In the genomic region with DNA sequence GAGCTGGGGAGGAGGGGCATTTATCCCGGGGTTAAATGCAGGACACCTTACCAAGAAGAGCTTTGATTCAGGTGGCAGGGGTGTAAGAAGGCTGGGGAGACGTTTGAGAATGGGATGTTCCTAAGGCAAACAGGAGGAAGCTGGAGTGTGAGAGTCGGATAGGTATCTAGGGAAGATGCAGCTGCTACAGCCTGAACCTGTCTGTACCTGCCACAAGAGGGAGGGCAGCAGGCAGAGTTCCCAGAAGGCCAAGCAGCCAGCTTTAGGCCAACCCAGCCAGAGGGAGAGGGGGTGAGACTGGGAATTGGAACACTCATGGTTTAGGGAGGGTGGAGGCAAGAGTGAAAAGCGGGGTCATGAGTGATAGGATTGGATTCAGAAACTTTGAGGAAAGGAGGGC, we compare ENCODE assay signal across 9 mouse cellular contexts. TPM values are rescaled to one million over a fixed set of nuclear protein-coding genes. Genes with fewer than 3 reads are reported as not detected.
DNase-seq lines count a peak whose midpoint lies in the region; ATAC-seq and TF ChIP-seq lines count a peak whose summit lies in the region.
"Had no signal": no experiment of that assay in that cellular context is flagged by ENCODE, and none has a peak within 500 bp of the region (broad histone marks: within the 10 kb centered on the region; RNA-seq: fewer than 3 reads in every experiment).

No protein-coding gene starts in this region.

- TF ChIP-seq CTCF in CH12.LX (conservative IDR thresholded peaks at IDR 0.05 in 1 of 2, IDR thresholded peaks at IDR 0.05 in 1 of 2; ENCODE audit: low read depth in 2 of 2, low read length in 2 of 2) = peak in 1 of 2 experiments; percentile 40; a peak in 2 of 4 replicates
- no peak for TF ChIP-seq CTCF in forebrain, postnatal 0 days (IDR thresholded peaks at IDR 0.05; ENCODE audit: low read depth)

- TF ChIP-seq POLR2A in CH12.LX (IDR thresholded peaks at IDR 0.05; ENCODE audit: low read depth, low read length) = no peak

- peaks cover 0 to 3% of the 10 kb centered on the region in 2 experiments for H3K36me3 ChIP-seq in CH12.LX (replicated peaks in 1 of 2; ENCODE audit: control insufficient read depth in 1 of 2, insufficient read depth in 1 of 2, low read length in 1 of 2)
- H3K36me3 ChIP-seq in forebrain, postnatal 0 days (ENCODE audit: insufficient read depth) = no peaks in the 10 kb centered on the region
- no peaks in the 10 kb centered on the region; the same call in 1 of the 2 replicates for H3K36me3 ChIP-seq in midbrain, embryonic 11.5 days (ENCODE audit: control insufficient read depth, insufficient read depth, low read length)
- peaks cover 23% of the 10 kb centered on the region for H3K36me3 ChIP-seq in kidney, embryonic 15.5 days

- peaks cover 11 to 47% of the 10 kb centered on the region in 2 experiments; a peak in 3 of 4 replicates for H3K4me1 ChIP-seq in CH12.LX (ENCODE audit: control insufficient read depth in 1 of 2, insufficient read depth in 2 of 2)
- H3K4me1 ChIP-seq in forebrain, postnatal 0 days (ENCODE audit: insufficient read depth) = no peaks in the 10 kb centered on the region
- H3K4me1 ChIP-seq in midbrain, embryonic 11.5 days (ENCODE audit: control insufficient read depth, insufficient read depth, low read length) = peaks cover 9% of the 10 kb centered on the region
- H3K4me1 ChIP-seq in kidney, embryonic 15.5 days = peaks cover 39% of the 10 kb centered on the region

- H3K27me3 ChIP-seq in CH12.LX (replicated peaks) = peaks cover 8% of the 10 kb centered on the region
- H3K27me3 ChIP-seq in forebrain, postnatal 0 days (ENCODE audit: insufficient read depth, low read length) = no peaks in the 10 kb centered on the region; the same call in 1 of the 2 replicates
- H3K27me3 ChIP-seq in midbrain, embryonic 11.5 days (ENCODE audit: control insufficient read depth, insufficient read depth, low read length) = peaks cover 17% of the 10 kb centered on the region; the same call in 1 of the 2 replicates
- peaks cover 55% of the 10 kb centered on the region for H3K27me3 ChIP-seq in kidney, embryonic 15.5 days

- dilution Hi-C loops in CH12.LX (cut with MboI; ENCODE audit: extremely low pct_ligation_motif_present, extremely low pct_unique_long_range_greater_than_20kb, low sequenced_read_pairs) = no loop called here

- H3K79me2 ChIP-seq in CH12.LX (replicated peaks; ENCODE audit: control insufficient read depth, extremely low read depth, insufficient read depth, poor library complexity, severe bottlenecking) = no peaks in the 10 kb centered on the region

- in situ Hi-C loops in CH12.LX (cut with MboI; ENCODE audit: low pct_ligation_motif_present, low pct_unique_long_range_greater_than_20kb, low sequenced_read_pairs) = no loop called here

- 0 out of 2 replicates have a peak overlapping the region, but pooled peaks have one; percentile 84 for H3K4me2 ChIP-seq in CH12.LX (ENCODE audit: insufficient read depth, low read depth, poor library complexity, severe bottlenecking)
- H3K4me2 ChIP-seq in forebrain, postnatal 0 days (ENCODE audit: low read depth) = peak overlapping the region; percentile 83
- peak overlapping the region; percentile 74; the same call in 1 of the 2 replicates for H3K4me2 ChIP-seq in midbrain, embryonic 11.5 days
- H3K4me2 ChIP-seq in kidney, embryonic 15.5 days = no peak overlapping the region

- TF ChIP-seq EP300 in CH12.LX (IDR thresholded peaks at IDR 0.05; ENCODE audit: low read length) = no peak

- WGBS in forebrain, postnatal 0 days = 32% methylated on average over 4 of the region's 4 CpGs
- 22% methylated on average over 4 of the region's 4 CpGs for WGBS in midbrain, embryonic 11.5 days
- 30% methylated on average over 4 of the region's 4 CpGs for WGBS in kidney, embryonic 15.5 days

- no peak overlapping the region for H3K4me3 ChIP-seq in CH12.LX (replicated peaks in 1 of 3; ENCODE audit: low read depth in 2 of 3, low read length in 2 of 3, poor library complexity in 1 of 3)
- H3K4me3 ChIP-seq in forebrain, postnatal 0 days (ENCODE audit: low read depth, low read length) = peak overlapping the region; percentile 72; the same call in 1 of the 2 replicates
- peak overlapping the region; percentile 53; the same call in 1 of the 2 replicates for H3K4me3 ChIP-seq in midbrain, embryonic 11.5 days (ENCODE audit: low read depth, low read length)
- no peak overlapping the region for H3K4me3 ChIP-seq in kidney, embryonic 15.5 days (replicated peaks)

- peak; percentile 11; the same call in 1 of the 2 replicates for ATAC-seq in frontal cortex, adult (ENCODE audit: low TSS enrichment)
- peak; percentile 23; the same call in 1 of the 2 replicates for ATAC-seq in forebrain, postnatal 0 days
- ATAC-seq in midbrain, embryonic 11.5 days (ENCODE audit: low FRiP score) = no peak
- ATAC-seq in kidney, embryonic 15.5 days (replicated peaks; ENCODE audit: low FRiP score) = no peak
- ATAC-seq in erythroblast, adult 5-6 weeks (replicated peaks; ENCODE audit: low FRiP score, poor library complexity, severe bottlenecking) = no peak

- no peak for DNase-seq in frontal cortex, postnatal 14 days (ENCODE audit: low spot score in 2 of 2)
- no peak for DNase-seq in CH12.LX (ENCODE audit: extremely low read depth)
- peak; percentile 29 for DNase-seq in forebrain, postnatal 0 days
- no peak for DNase-seq in midbrain, embryonic 11.5 days (ENCODE audit: low spot score, missing footprints)
- DNase-seq in adrenal gland, postnatal 36 days = no peak

- no peak overlapping the region for H3K27ac ChIP-seq in CH12.LX (ENCODE audit: insufficient read depth, low read depth)
- 0 out of 2 replicates have a peak overlapping the region, but pooled peaks have one; percentile 3 for H3K27ac ChIP-seq in forebrain, postnatal 0 days (ENCODE audit: low read depth, low read length)
- no peak overlapping the region for H3K27ac ChIP-seq in midbrain, embryonic 11.5 days (ENCODE audit: low read depth, low read length)
- H3K27ac ChIP-seq in kidney, embryonic 15.5 days = no peak overlapping the region

- TF ChIP-seq RAD21 in CH12.LX (IDR thresholded peaks at IDR 0.05; ENCODE audit: low read depth, low read length) = no peak

- H3K9me3 ChIP-seq in CH12.LX (replicated peaks; ENCODE audit: low read length) = no peaks in the 10 kb centered on the region
- H3K9me3 ChIP-seq in forebrain, postnatal 0 days (ENCODE audit: low read length) = no peaks in the 10 kb centered on the region
- no peaks in the 10 kb centered on the region for H3K9me3 ChIP-seq in midbrain, embryonic 11.5 days (ENCODE audit: control insufficient read depth, low read length)
- H3K9me3 ChIP-seq in kidney, embryonic 15.5 days (replicated peaks) = no peaks in the 10 kb centered on the region

- H3K9ac ChIP-seq in CH12.LX (ENCODE audit: insufficient read depth, low read depth) = no peak overlapping the region
- peak overlapping the region; percentile 75; the same call in 1 of the 2 replicates for H3K9ac ChIP-seq in forebrain, postnatal 0 days
- peak overlapping the region; percentile 59 for H3K9ac ChIP-seq in midbrain, embryonic 11.5 days (ENCODE audit: low read length)
- H3K9ac ChIP-seq in kidney, embryonic 15.5 days = no peak overlapping the region

TF ChIP-seq in CH12.LX, 34 proteins besides CTCF, POLR2A, EP300 and RAD21:
- TF ChIP-seq ETS1 (conservative IDR thresholded peaks at IDR 0.05; ENCODE audit: low read depth, low read length) (no peak), PAX5 (IDR thresholded peaks at IDR 0.05; ENCODE audit: low read length) (no peak), CHD1 (IDR thresholded peaks at IDR 0.05; ENCODE audit: low read depth, low read length) (no peak), SMC3 (IDR thresholded peaks at IDR 0.05; ENCODE audit: low read depth, low read length) (no peak), ELF1 (IDR thresholded peaks at IDR 0.05; ENCODE audit: low read depth, low read length) (no peak), E2F4 (IDR thresholded peaks at IDR 0.05; ENCODE audit: insufficient replicate concordance, low read depth, low read length) (no peak)

RNA-seq across cellular contexts. Expression of gene Zfp385a, which starts 0.9 kb away (rescaled TPM):
- total RNA-seq in CH12.LX (2012; rRNA removed) (2.7 and 3.1 TPM in 2 replicates), CH12.LX (2014; rRNA removed) (1.0 and 1.2 TPM in 2 replicates)
- 45.2 and 59.9 TPM in 2 replicates for polyA plus RNA-seq in CH12.LX (2012; ENCODE audit: insufficient read length, low read depth)
- total RNA-seq in forebrain, postnatal 0 days (2014; rRNA removed) = 11.6 and 13.0 TPM in 2 replicates
- polyA plus RNA-seq in forebrain, postnatal 0 days (2015; fragmentation: Nextera tagmentation; extraction: Ambion mirVana) = 20.5 and 21.3 TPM in 2 replicates
- polyA plus RNA-seq in midbrain, embryonic 11.5 days (2014; fragmentation: Nextera tagmentation; extraction: Ambion mirVana) = 19.4 and 24.3 TPM in 2 replicates
- polyA plus RNA-seq in kidney, embryonic 15.5 days (2015; fragmentation: Nextera tagmentation; extraction: Ambion mirVana) = 12.5 and 14.4 TPM in 2 replicates
- 2.9 and 5.6 TPM in 2 replicates for total RNA-seq in erythroblast, adult 5-6 weeks (2015; ENCODE audit: low replicate concordance)
- total RNA-seq in erythroblast, adult 5-6 weeks (2017; ENCODE audit: low replicate concordance) = 0.68 and 0.84 TPM in 2 replicates
- 10 to 100 TPM; 11.8 to 13.3 TPM for total RNA-seq in adrenal gland, postnatal 36 days (2021)

RNA-seq across cellular contexts. Expression of gene Itga5, which starts 25.8 kb away (rescaled TPM):
- 0.17 and 0.21 TPM in 2 replicates for total RNA-seq in CH12.LX (2012; rRNA removed)
- 0.07 and 0.28 TPM in 2 replicates for total RNA-seq in CH12.LX (2014; rRNA removed)
- 1.6 and 1.8 TPM in 2 replicates for polyA plus RNA-seq in CH12.LX (2012; ENCODE audit: insufficient read length, low read depth)
- total RNA-seq in forebrain, postnatal 0 days (2014; rRNA removed) = 2.2 and 3.2 TPM in 2 replicates
- 2.9 and 3.5 TPM in 2 replicates for polyA plus RNA-seq in forebrain, postnatal 0 days (2015; fragmentation: Nextera tagmentation; extraction: Ambion mirVana)
- polyA plus RNA-seq in midbrain, embryonic 11.5 days (2014; fragmentation: Nextera tagmentation; extraction: Ambion mirVana) = 15.9 and 18.1 TPM in 2 replicates
- polyA plus RNA-seq in kidney, embryonic 15.5 days (2015; fragmentation: Nextera tagmentation; extraction: Ambion mirVana) = 32.8 and 41.3 TPM in 2 replicates
- 2.5 and 7.9 TPM in 2 replicates for total RNA-seq in erythroblast, adult 5-6 weeks (2015; ENCODE audit: low replicate concordance)
- 2.4 TPM in 2 replicates for total RNA-seq in erythroblast, adult 5-6 weeks (2017; ENCODE audit: low replicate concordance)
- 10 to 100 TPM; 37.0 to 37.4 TPM for total RNA-seq in adrenal gland, postnatal 36 days (2021)

RNA-seq across cellular contexts. Expression of gene Gpr84, which starts 30.4 kb away (rescaled TPM):
- total RNA-seq in CH12.LX (2012; rRNA removed) (0.25 and 0.42 TPM in 2 replicates), CH12.LX (2014; rRNA removed) (0.26 and 0.66 TPM in 2 replicates)
- 0.79 and 1.4 TPM in 2 replicates for polyA plus RNA-seq in CH12.LX (2012; ENCODE audit: insufficient read length, low read depth)
- total RNA-seq in forebrain, postnatal 0 days (2014; rRNA removed) = 0.29 and 0.54 TPM in 2 replicates
- polyA plus RNA-seq in forebrain, postnatal 0 days (2015; fragmentation: Nextera tagmentation; extraction: Ambion mirVana) = 0.31 and 0.33 TPM in 2 replicates
- polyA plus RNA-seq in midbrain, embryonic 11.5 days (2014; fragmentation: Nextera tagmentation; extraction: Ambion mirVana) = 0.12 and 0.23 TPM in 2 replicates
- 0.42 and 0.48 TPM in 2 replicates for polyA plus RNA-seq in kidney, embryonic 15.5 days (2015; fragmentation: Nextera tagmentation; extraction: Ambion mirVana)
- total RNA-seq in erythroblast, adult 5-6 weeks (2015; ENCODE audit: low replicate concordance) = 0.96 and 2.1 TPM in 2 replicates
- 0.70 and 1.3 TPM in 2 replicates for total RNA-seq in erythroblast, adult 5-6 weeks (2017; ENCODE audit: low replicate concordance)
- not detected for total RNA-seq in adrenal gland, postnatal 36 days (2021)
- polyA plus RNA-seq: C2C12 had no signal

Comparison
In these comparisons a context has a peak if more than half of its experiments do, and no peak if none do; other contexts are left out.
1. ATAC-seq: peak in frontal cortex, adult (single experiment) and forebrain, postnatal 0 days (single experiment); none in midbrain, embryonic 11.5 days (single experiment), kidney, embryonic 15.5 days (single experiment) and erythroblast, adult 5-6 weeks (single experiment).
2. H3K4me3 ChIP-seq: peak in forebrain, postnatal 0 days (single experiment) and midbrain, embryonic 11.5 days (single experiment); none in CH12.LX (0 of 3) and kidney, embryonic 15.5 days (single experiment).
3. H3K9ac ChIP-seq: peak in forebrain, postnatal 0 days (single experiment) and midbrain, embryonic 11.5 days (single experiment); none in CH12.LX (single experiment) and kidney, embryonic 15.5 days (single experiment).